Mouse (Mus musculus) spleen, postnatal 10 days (tissue): ENCODE data around the gene Zbtb33.

Source experiments
- DNase-seq, 2 experiments: peaks; one replicate each; pipeline ENCODE4 v3.0.0; 2021 to 2022; ENCODE audit warnings: low spot score in 2 of 2

Gene Zbtb33

GRCm38 (mm10) chrX:38189552-38190457, at the start of gene Zbtb33:
Gene Zbtb33 (plus strand): TSS chrX:38189793.
- DNase-seq: peak; percentile 80 to 89

GRCm38 (mm10) chrX:38159097-38159496, 30.5 kb upstream of the Zbtb33 start:
- DNase-seq: no peak

- DNase-seq: no peak
Measured at GRCm38 (mm10) chrX:38165315-38165714, 24.3 kb upstream of the Zbtb33 start.

- DNase-seq: no peak
Measured at GRCm38 (mm10) chrX:38166064-38166463, 23.5 kb upstream of the Zbtb33 start.

GRCm38 (mm10) chrX:38166592-38166991, 23.0 kb upstream of the Zbtb33 start:
- DNase-seq: no peak

GRCm38 (mm10) chrX:38179891-38180310, 9.7 kb upstream of the Zbtb33 start:
- peak in 1 of 2 experiments; percentile 33 for DNase-seq

GRCm38 (mm10) chrX:38180656-38181607, 8.7 kb upstream of the Zbtb33 start:
- peak; percentile 9 to 25 for DNase-seq

- peak in 1 of 2 experiments; percentile 81 for DNase-seq
Measured at GRCm38 (mm10) chrX:38181608-38182258, 7.9 kb upstream of the Zbtb33 start.

- no peak for DNase-seq
Measured at GRCm38 (mm10) chrX:38185520-38185919, 4.1 kb upstream of the Zbtb33 start.

- DNase-seq: no peak
Measured at GRCm38 (mm10) chrX:38190458-38190764, 818 bp downstream of the Zbtb33 start.

GRCm38 (mm10) chrX:38201816-38202215, 12.2 kb downstream of the Zbtb33 start:
- DNase-seq: no peak

GRCm38 (mm10) chrX:38207392-38207791, 17.8 kb downstream of the Zbtb33 start:
- DNase-seq: no peak

GRCm38 (mm10) chrX:38216986-38217675, 27.5 kb downstream of the Zbtb33 start:
- no peak for DNase-seq

GRCm38 (mm10) chrX:38217676-38217991, 28.0 kb downstream of the Zbtb33 start:
- no peak for DNase-seq

- DNase-seq: no peak
Measured at GRCm38 (mm10) chrX:38222757-38223156, 33.2 kb downstream of the Zbtb33 start.

- DNase-seq: no peak
Measured at GRCm38 (mm10) chrX:38229888-38230287, 40.3 kb downstream of the Zbtb33 start.

GRCm38 (mm10) chrX:38237731-38238130, 48.1 kb downstream of the Zbtb33 start:
- peak; percentile 23 to 64 for DNase-seq
